Mouse (Mus musculus) CD8-positive naive resting alpha-beta T cell, adult 2 months (primary cell): ENCODE measurements at regions not wholly inside any gene's neighbourhood (a gene's known extent, or its start where the extent isn't known, plus 50 kb on each side); places are given as distances from the start of the nearest gene placed in this dataset.
"Not testable (repeated sequence)": the region's sequence is repeated elsewhere in the genome, so short reads cannot be mapped to it uniquely, and the experiment has no call there.

Experiments
- DNase-seq, 2 experiments: peaks; one replicate each; pipeline ENCODE4 v3.0.0; 2022; ENCODE audit warnings: low read depth in 2 of 2, low spot score in 2 of 2

- no peak for DNase-seq
Measured at GRCm38 (mm10) chr16:49407956-49408795, 290.9 kb upstream of the Ift57 start.

GRCm38 (mm10) chr16:49409235-49409634, 289.8 kb upstream of the Ift57 start:
- no peak for DNase-seq

GRCm38 (mm10) chr16:49430296-49430695, 268.7 kb upstream of the Ift57 start:
- no peak for DNase-seq

- DNase-seq = no peak
Measured at GRCm38 (mm10) chr16:49431902-49432301, 267.1 kb upstream of the Ift57 start.

- DNase-seq = no peak
Measured at GRCm38 (mm10) chr16:49441225-49441624, 257.8 kb upstream of the Ift57 start.

- not testable (repeated sequence) for DNase-seq
Measured at GRCm38 (mm10) chr16:49447356-49447755, 251.7 kb upstream of the Ift57 start.

- DNase-seq = no peak
Measured at GRCm38 (mm10) chr16:49493881-49494280, 205.2 kb upstream of the Ift57 start.

- no peak for DNase-seq
Measured at GRCm38 (mm10) chr16:49497521-49498010, 201.5 kb upstream of the Ift57 start.

- peak; percentile 21 to 49 for DNase-seq
Measured at GRCm38 (mm10) chr16:49500818-49501217, 198.2 kb upstream of the Ift57 start.

DNA sequence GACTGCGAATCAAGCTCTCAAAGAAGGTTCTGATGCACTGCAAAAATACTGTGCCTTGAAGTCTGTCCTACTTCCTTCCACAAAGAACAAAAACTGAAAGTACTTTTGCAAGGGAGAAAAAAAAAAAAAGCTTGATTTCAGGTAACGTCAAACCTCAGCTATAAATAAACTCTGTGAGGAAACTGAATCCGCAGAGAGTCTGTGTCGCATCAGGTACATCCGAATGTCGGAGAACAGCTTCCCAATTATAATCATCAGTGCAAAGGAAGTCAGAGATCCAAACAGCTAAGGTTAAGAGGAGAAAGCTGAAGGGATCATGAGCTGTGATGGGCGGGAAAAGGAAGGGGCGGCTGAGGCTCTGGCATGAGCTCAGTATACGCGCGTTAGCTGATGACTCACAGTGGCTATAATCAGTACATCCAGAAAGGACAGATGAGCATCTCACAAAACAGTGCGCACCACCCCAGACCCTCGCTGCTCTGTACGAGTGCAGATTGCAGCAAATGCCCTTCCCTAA, 195.1 kb upstream of the Ift57 start:
- DNase-seq = peak; percentile 11 to 33

DNA sequence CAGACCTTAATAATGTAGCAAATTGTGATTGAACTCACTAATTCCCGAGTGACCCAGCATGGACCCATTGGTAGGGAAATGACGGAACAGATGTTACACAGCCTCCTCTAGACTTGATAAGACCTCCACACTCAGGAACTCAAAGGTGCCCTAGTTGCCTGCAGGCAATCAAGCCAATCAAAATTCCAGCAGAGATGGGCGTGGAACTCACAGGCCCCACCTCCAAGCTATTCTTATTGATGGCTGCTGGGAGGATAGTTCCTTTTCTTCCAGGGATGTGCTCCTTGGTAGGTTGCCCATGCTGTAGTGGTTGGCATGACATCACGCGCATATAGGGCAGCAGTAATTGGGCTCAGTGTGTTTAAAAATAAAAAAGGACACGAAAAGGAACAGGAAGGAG, 194.4 kb upstream of the Ift57 start:
- DNase-seq = no peak

DNA sequence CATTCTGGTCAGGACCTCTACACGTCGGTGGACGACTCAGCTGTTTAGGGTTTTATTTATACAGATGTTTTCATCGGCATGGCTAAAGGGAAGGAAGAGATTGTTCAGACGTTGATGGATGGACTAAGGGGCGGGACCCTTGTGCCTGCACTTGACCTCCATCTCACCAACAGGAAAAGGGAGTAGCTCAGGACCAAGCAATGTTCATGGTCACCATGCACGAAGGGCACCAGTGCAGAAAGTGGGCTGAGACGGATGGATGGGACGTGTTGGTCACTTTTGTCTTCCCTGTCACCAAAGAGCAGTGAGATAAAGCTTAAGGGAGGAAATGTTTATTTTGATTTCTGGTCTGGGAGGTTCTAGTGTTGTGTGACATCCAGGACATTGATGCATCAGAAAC, 193.8 kb upstream of the Ift57 start:
- no peak for DNase-seq

DNA sequence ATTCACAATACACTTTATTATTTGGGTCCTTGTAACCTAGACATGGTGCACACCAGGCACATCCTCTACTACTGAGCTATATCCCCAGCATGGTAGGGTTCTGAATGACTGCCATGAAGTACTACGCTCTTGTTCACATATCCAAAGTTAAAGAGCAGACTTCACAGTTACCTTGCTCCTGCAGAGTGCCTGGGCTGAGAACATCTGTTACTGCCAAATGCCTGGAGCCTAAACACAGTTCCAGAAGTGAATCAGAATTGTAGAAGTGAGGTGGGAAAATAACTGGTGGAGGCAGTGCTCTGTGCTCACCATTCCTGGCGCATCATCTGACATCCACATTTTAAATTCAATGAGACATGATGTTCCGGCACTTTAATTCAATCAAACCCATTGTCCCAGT, 180.2 kb upstream of the Ift57 start:
- DNase-seq = no peak

- no peak for DNase-seq
Measured at GRCm38 (mm10) chr16:49520411-49520810, 178.6 kb upstream of the Ift57 start.

- DNase-seq = no peak
Measured at GRCm38 (mm10) chr16:49521685-49522084, 177.3 kb upstream of the Ift57 start.

GRCm38 (mm10) chr16:49522576-49522975, 176.5 kb upstream of the Ift57 start:
- DNase-seq = no peak

- not testable (repeated sequence) for DNase-seq
Measured at GRCm38 (mm10) chr16:49528618-49529017, 170.4 kb upstream of the Ift57 start.

DNA sequence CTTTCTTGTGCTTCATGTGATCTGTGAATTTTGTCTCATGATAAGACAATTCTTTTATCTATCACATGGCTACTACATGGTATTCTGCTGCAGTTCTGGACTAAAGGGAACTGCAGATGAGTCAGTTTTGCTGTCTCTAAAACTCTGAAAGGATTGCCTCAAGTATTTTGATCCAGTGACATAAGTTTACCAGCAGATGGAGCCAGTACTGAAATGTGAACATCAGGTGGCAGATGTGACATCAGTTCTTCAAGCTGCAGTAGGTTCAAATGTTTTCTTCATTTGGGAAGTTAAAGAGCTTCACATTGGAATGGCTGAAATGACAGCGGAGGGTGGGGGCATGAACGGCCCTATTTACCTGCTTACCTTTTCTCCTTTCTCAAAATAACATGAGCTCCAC, 170.0 kb upstream of the Ift57 start:
- no peak for DNase-seq

DNA sequence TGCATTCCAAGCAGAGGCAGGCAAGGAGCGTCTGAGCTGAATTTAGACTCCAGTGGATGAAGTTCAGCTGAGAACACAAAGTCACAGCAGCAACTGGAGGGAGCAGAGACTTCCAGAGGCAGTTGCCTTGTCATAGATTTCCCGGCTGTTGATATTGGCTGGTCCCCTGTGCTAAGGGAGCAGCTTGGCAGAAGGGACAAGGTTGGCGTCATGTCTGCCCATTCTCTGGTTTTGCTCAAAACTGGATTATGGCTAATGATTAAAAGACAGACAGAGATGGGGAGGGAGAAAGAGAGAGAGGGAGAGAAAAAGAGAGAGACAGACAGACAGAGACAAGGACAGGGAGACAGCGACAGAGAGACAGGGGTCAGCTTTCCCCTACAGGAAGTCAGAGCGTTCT, 169.0 kb upstream of the Ift57 start:
- no peak for DNase-seq

- no peak for DNase-seq
Measured at GRCm38 (mm10) chr16:49532071-49532686, 166.9 kb upstream of the Ift57 start.

DNA sequence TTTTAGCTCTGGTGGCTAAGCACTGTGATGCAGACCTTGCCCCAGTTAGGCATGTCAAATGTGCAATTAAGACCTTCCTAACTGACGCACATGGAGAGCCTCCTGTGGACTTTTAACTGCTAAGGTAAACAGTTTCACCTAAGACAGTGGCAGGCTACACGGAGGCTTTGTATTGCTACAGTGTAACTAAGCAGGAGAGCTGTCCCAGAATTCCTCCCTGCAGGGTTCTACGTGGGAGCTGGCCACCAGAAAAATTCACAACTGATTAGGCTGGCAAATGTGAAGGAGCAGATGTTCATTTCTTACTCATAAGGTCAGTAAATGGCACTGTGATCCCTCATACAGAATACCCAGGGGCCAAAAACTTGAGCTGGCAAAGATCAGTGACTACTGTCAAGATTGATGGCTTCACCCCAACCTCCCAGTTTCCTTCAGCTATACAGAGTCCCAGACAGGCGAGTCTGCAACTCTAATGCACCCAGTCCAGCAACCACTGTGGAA, 165.5 kb upstream of the Ift57 start:
- no peak for DNase-seq

GRCm38 (mm10) chr16:49550231-49550630, 148.8 kb upstream of the Ift57 start:
- no peak for DNase-seq
